Mouse (Mus musculus): ENCODE results near the gene Npb.

- TF ChIP-seq CTCF (IDR thresholded peaks at IDR 0.05; ENCODE audit: low read depth) (no peak), EP300 (optimal IDR thresholded peaks at IDR 0.05) (no peak)
Observed at GRCm38 (mm10) chr11:120576365-120576981, 31.8 kb upstream of the Npb start.

Measured in stomach, postnatal 0 days (tissue).